Mouse (Mus musculus) ES-Bruce4 (cell line): ENCODE data around the gene Poc1b.

Source experiments
- CTCF ChIP-seq: IDR thresholded peaks from one replicate; pipeline ENCODE4 v1.8.1; 2011; ENCODE audit warnings: low read depth, low read length
- EP300 ChIP-seq: IDR thresholded peaks from 2 replicates; pipeline ENCODE4 v1.6.1; 2011; ENCODE audit warnings: low read depth, low read length; ENCODE audit not compliant: insufficient read depth
- POLR2A ChIP-seq: IDR thresholded peaks from one replicate; pipeline ENCODE4 v1.8.1; 2011; ENCODE audit warnings: low read length; ENCODE audit not compliant: insufficient read depth

GRCm38 (mm10) chr10:99130611-99131010, 23.8 kb downstream of the Poc1b start:
- TF ChIP-seq CTCF (no peak), POLR2A (no peak), EP300 (no peak)
